Mouse (Mus musculus): ENCODE measurements at regions not wholly inside any gene's neighbourhood (a gene's known extent, or its start where the extent isn't known, plus 50 kb on each side); places are given as distances from the start of the nearest gene placed in this dataset.
A peak's percentile ranks its signal among the peaks of the same experiment; 100 is the strongest.

DNA sequence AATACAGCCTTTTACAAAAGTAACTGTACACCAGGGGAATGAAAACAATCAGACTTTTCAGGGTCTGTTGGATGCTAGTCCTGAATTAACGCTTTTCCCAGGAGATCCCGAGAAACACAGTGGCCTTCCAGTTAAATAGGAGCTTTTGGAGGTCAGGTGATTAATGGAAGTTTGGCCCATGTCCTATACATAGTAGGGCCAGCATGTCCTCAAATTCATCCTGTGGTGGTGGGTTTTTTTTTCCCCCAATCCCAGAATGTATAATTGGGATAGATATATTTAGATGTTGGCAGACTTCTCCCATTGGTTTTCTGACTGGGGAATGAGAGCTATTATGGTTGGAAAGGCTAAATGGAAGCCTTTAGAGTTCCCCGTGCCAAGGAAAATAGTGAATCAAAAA is 77.6 kb downstream of the Cd200 start:
- no peak for TF ChIP-seq POLR2A (IDR thresholded peaks at IDR 0.05; ENCODE audit: extremely low read depth, insufficient read depth, low read length)
- no peak for TF ChIP-seq CTCF (IDR thresholded peaks at IDR 0.05; ENCODE audit: extremely low read depth, insufficient read depth, low read length)
- H3K4me3 ChIP-seq (ENCODE audit: insufficient read depth, low read length) = no peak overlapping the region
- peaks cover 2% of the 10 kb centered on the region; the same call in 1 of the 2 replicates for H3K4me1 ChIP-seq (ENCODE audit: control insufficient read depth, insufficient read depth, low read length)
- H3K27ac ChIP-seq (ENCODE audit: insufficient read depth, low read length) = no peak overlapping the region; the same call in 1 of the 2 replicates

DNA sequence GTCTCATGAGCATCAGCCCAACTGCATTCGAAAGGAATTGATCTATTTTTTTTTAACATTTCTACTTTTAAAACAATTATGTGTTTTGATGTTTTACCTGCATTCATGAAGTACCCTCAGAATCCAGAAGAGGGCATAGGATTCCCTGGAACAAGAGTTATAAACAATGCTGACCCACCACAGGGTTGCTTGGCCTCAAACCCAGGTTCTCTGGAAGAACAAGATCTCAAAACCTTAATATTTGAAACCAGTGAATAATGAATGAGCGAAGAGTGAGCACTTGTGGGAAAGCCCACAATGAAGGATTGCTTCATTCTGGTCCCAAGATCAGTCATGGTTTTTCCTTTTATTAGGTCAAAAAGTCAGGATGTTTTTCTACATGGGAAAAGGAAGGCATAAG is 78.6 kb downstream of the Cd200 start:
- TF ChIP-seq CTCF (IDR thresholded peaks at IDR 0.05; ENCODE audit: extremely low read depth, insufficient read depth, low read length) = no peak
- no peak for TF ChIP-seq POLR2A (IDR thresholded peaks at IDR 0.05; ENCODE audit: extremely low read depth, insufficient read depth, low read length)
- Histone ChIP-seq H3K27ac (ENCODE audit: insufficient read depth, low read length) (no peak overlapping the region), H3K4me3 (ENCODE audit: insufficient read depth, low read length) (no peak overlapping the region), H3K4me1 (ENCODE audit: control insufficient read depth, insufficient read depth, low read length) (peaks cover 2% of the 10 kb centered on the region; the same call in 1 of the 2 replicates)

DNA sequence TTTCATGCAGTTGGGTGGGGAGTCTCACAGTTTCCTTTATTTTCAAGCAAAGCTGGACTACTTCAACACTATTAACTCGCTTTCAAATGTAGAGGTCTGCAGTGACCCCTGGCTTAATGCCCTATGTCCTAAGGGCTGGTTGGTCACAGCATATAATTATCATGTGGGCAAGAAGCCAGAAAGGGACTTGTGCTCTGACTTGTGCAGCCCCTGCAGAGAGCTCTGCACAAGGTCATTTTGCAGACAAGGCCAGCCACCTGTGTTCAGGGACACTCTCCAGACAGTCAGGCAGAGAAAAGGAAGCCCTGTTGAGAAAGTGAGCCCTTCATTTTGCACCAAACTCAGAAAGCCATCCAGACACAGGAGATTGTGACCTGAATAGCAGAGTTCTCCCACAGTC is 79.1 kb downstream of the Cd200 start:
- Histone ChIP-seq H3K27ac (ENCODE audit: insufficient read depth, low read length) (peak overlapping the region; percentile 59), H3K4me3 (ENCODE audit: insufficient read depth, low read length) (no peak overlapping the region), H3K4me1 (ENCODE audit: control insufficient read depth, insufficient read depth, low read length) (peaks cover 2% of the 10 kb centered on the region; the same call in 1 of the 2 replicates)
- no peak for TF ChIP-seq POLR2A (IDR thresholded peaks at IDR 0.05; ENCODE audit: extremely low read depth, insufficient read depth, low read length)
- no peak for TF ChIP-seq CTCF (IDR thresholded peaks at IDR 0.05; ENCODE audit: extremely low read depth, insufficient read depth, low read length)

DNA sequence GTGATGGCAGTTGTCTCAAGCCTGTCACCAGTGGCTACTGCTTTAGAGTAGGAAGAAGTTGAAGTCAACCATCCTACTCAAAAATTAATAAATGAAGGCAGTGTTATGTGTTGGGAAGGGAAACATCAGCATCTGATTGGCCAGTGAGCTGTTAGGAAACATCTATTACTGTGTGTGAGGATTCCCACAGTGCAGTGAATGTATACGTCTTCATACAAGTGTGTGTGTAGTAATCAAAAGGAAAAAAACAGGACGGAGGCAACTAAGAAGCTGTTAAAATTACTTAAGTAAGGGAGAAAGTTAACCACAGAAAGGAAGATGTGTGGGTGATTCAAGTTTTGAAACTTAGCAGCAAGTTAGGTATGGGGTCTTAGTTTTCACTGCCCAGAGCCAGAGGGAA is 81.8 kb downstream of the Cd200 start:
- no peak overlapping the region for H3K27ac ChIP-seq (ENCODE audit: insufficient read depth, low read length)
- H3K4me1 ChIP-seq (ENCODE audit: control insufficient read depth, insufficient read depth, low read length) = peaks cover 2% of the 10 kb centered on the region; the same call in 1 of the 2 replicates
- no peak overlapping the region for H3K4me3 ChIP-seq (ENCODE audit: insufficient read depth, low read length)
- TF ChIP-seq POLR2A (IDR thresholded peaks at IDR 0.05; ENCODE audit: extremely low read depth, insufficient read depth, low read length) (no peak), CTCF (IDR thresholded peaks at IDR 0.05; ENCODE audit: extremely low read depth, insufficient read depth, low read length) (no peak)

DNA sequence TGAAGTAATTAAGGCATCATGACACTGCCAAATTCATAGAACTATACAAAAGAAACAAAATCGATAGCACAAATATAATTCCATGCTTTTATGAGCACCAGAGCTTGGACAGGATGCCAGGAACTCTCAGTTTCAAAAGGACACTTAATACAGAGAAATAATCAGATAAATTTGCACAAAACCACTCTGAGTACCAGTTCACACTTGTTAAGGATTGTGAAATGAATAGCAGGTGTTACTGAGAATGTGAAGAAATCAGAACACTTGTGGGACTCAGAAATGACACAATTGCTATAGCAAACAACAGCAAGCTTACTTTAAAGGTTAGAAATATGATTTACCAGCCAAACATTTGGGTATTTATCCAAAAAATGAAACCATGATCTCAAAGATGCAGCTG is 87.4 kb downstream of the Btla start:
- Histone ChIP-seq H3K4me3 (ENCODE audit: insufficient read depth, low read length) (no peak overlapping the region), H3K27ac (ENCODE audit: insufficient read depth, low read length) (no peak overlapping the region), H3K4me1 (ENCODE audit: control insufficient read depth, insufficient read depth, low read length) (peaks cover 2% of the 10 kb centered on the region; the same call in 1 of the 2 replicates)
- no peak for TF ChIP-seq CTCF (IDR thresholded peaks at IDR 0.05; ENCODE audit: extremely low read depth, insufficient read depth, low read length)
- TF ChIP-seq POLR2A (IDR thresholded peaks at IDR 0.05; ENCODE audit: extremely low read depth, insufficient read depth, low read length) = no peak

Data from cortical plate, adult 2 months (tissue).